ENCODE assay signal across 8 mouse cellular contexts in genomic region chr10:84576395-84577070, GRCm38 (mm10). TPM values are rescaled to one million over a fixed set of nuclear protein-coding genes. Genes with fewer than 3 reads are reported as not detected.
DNase-seq lines count a peak whose midpoint lies in the region; ATAC-seq and TF ChIP-seq lines count a peak whose summit lies in the region.

Gene Tcp11l2 (plus strand): TSS chr10:84576626.

- under 1% methylated on average over 46 of the region's 46 CpGs for WGBS in hindbrain, postnatal 0 days

- no peaks in the 10 kb centered on the region for H3K9me3 ChIP-seq in hindbrain, postnatal 0 days (ENCODE audit: low read length)

- TF ChIP-seq CTCF in gastrocnemius, adult 2 months (IDR thresholded peaks at IDR 0.05) = no peak
- TF ChIP-seq CTCF in hindbrain, postnatal 0 days (IDR thresholded peaks at IDR 0.05; ENCODE audit: low read depth) = peak; percentile 31; the same call in 1 of the 2 replicates
- peak; percentile 1; the same call in 1 of the 2 replicates for TF ChIP-seq CTCF in left cerebral cortex, adult 2 months (IDR thresholded peaks at IDR 0.05)

- intact Hi-C loops in gastrocnemius, adult 2 months (cut with DNase I) = loop anchor here (1.0 to 5.0 kb wide), 2 partner anchors 46 to 49 kb away; partner anchors contain the start of gene Polr3b
- intact Hi-C loops in left cerebral cortex, adult 2 months (cut with DNase I) = loop anchor here (1.0 to 5.0 kb wide), 4 partner anchors 44 to 136 kb away; partner anchors contain the start of genes Nuak1 and Polr3b

- no peaks in the 10 kb centered on the region for H3K27me3 ChIP-seq in hindbrain, postnatal 0 days (ENCODE audit: insufficient read depth, low read length)

- H3K9ac ChIP-seq in hindbrain, postnatal 0 days (replicated peaks; ENCODE audit: low read length) = peak within 1 kb of the TSS; percentile 78

- no peaks in the 10 kb centered on the region for H3K36me3 ChIP-seq in hindbrain, postnatal 0 days (ENCODE audit: insufficient read depth, low read length)

- H3K4me1 ChIP-seq in hindbrain, postnatal 0 days (ENCODE audit: insufficient read depth, low read length) = peaks cover 4% of the 10 kb centered on the region; the same call in 1 of the 2 replicates

- H3K4me2 ChIP-seq in hindbrain, postnatal 0 days (ENCODE audit: low read depth, low read length) = peak within 1 kb of the TSS; percentile 86

- DNase-seq in ZHBTc4 (ENCODE audit: low read depth, low spot score) = peak; percentile 97
- DNase-seq in gastrocnemius, adult 2 months = peak; percentile 96
- DNase-seq in hindbrain, postnatal 0 days (ENCODE audit: low spot score) = peak; percentile 96
- peak; percentile 87 to 90 for DNase-seq in left cerebral cortex, adult 2 months (ENCODE audit: extremely low spot score in 1 of 2, low spot score in 2 of 2)
- DNase-seq in right cerebral cortex, adult 2 months (ENCODE audit: low spot score in 2 of 2) = peak; percentile 92 to 94
- DNase-seq in urinary bladder, postnatal 14 days (ENCODE audit: low spot score) = peak; percentile 95

- peak within 1 kb of the TSS; percentile 83 for H3K4me3 ChIP-seq in gastrocnemius, adult 2 months
- H3K4me3 ChIP-seq in hindbrain, postnatal 0 days (ENCODE audit: low read length) = peak within 1 kb of the TSS; percentile 96
- peak within 1 kb of the TSS; percentile 87 for H3K4me3 ChIP-seq in left cerebral cortex, adult 2 months

- ATAC-seq in common myeloid progenitor, adult 5-6 weeks (replicated peaks; ENCODE audit: low read depth, poor library complexity, severe bottlenecking) = peak; percentile 84
- ATAC-seq in hindbrain, postnatal 0 days = peak; percentile 99
- ATAC-seq in megakaryocyte, adult 5-6 weeks (ENCODE audit: poor library complexity, severe bottlenecking) = peak; percentile 81

- H3K27ac ChIP-seq in gastrocnemius, adult 2 months = peak within 1 kb of the TSS; percentile 100
- H3K27ac ChIP-seq in hindbrain, postnatal 0 days = peak within 1 kb of the TSS; percentile 79
- peak within 1 kb of the TSS; percentile 98 for H3K27ac ChIP-seq in left cerebral cortex, adult 2 months

RNA-seq across cellular contexts. Expression of gene Tcp11l2, which starts in this region (rescaled TPM):
- total RNA-seq in common myeloid progenitor, adult 5-6 weeks (2017) = 11.2 and 21.0 TPM in 2 replicates
- total RNA-seq in gastrocnemius, adult 2 months (2021) = 10 to 100 TPM; 45.4 to 55.7 TPM
- 8.1 and 11.2 TPM in 2 replicates for total RNA-seq in hindbrain, postnatal 0 days (2014; rRNA removed)
- polyA plus RNA-seq in hindbrain, postnatal 0 days (2015; fragmentation: Nextera tagmentation; extraction: Ambion mirVana) = 18.9 and 20.0 TPM in 2 replicates
- total RNA-seq in left cerebral cortex, adult 2 months (2021) = 10 to 100 TPM; 21.9 to 23.1 TPM
- total RNA-seq in megakaryocyte, adult 5-6 weeks (2015) = 54.8 and 59.3 TPM in 2 replicates
- 29.7 and 36.1 TPM in 2 replicates for total RNA-seq in megakaryocyte, adult 5-6 weeks (2017)

Comparison
In these comparisons a context has a peak if more than half of its experiments do, and no peak if none do; other contexts are left out.
1. Peak in every context shown above with its lines: DNase-seq, ATAC-seq, H3K4me3 ChIP-seq and H3K27ac ChIP-seq.